Mouse (Mus musculus): ENCODE measurements at regions not wholly inside any gene's neighbourhood (a gene's known extent, or its start where the extent isn't known, plus 50 kb on each side); places are given as distances from the start of the nearest gene placed in this dataset.
"Not testable (repeated sequence)": the region's sequence is repeated elsewhere in the genome, so short reads cannot be mapped to it uniquely, and the experiment has no call there.

GRCm38 (mm10) chr4:3342165-3342564 is 157.0 kb upstream of the Vmn1r3 start:
- TF ChIP-seq CTCF (IDR thresholded peaks at IDR 0.05; ENCODE audit: borderline replicate concordance, insufficient read depth, low read depth, low read length); POLR2A (IDR thresholded peaks at IDR 0.05; ENCODE audit: borderline replicate concordance, insufficient read depth, low read length): not testable (repeated sequence)

All from cerebellum, adult 2 months (tissue).